Mouse (Mus musculus) neural tube, embryonic 11.5 days (tissue): ENCODE data around the gene Olfr1219. TPM values are rescaled to one million over a fixed set of nuclear protein-coding genes. Genes with fewer than 3 reads are reported as not detected.

Source experiments
- polyA plus RNA-seq: library from polyadenylated mRNA; unstranded; fragments of >200 nt; fragmentation: Nextera tagmentation; extraction: Ambion mirVana; gene quantifications from 2 replicates; pipeline ENCODE4 v1.2.1, GENCODE M21; 2014

Olfr1219 gene
- polyA plus RNA-seq, 1 experiment from 2014 or later, result not detected

Other genes starting within 250 kb of the Olfr1219 start
- gene Olfr1204, start 234.2 kb downstream of the Olfr1219 start, polyA plus RNA-seq, result not detected in 2 replicates
- not detected in 2 replicates for gene Olfr1206, start 220.3 kb downstream of the Olfr1219 start, polyA plus RNA-seq
- not detected in 2 replicates for gene Olfr1208, start 181.2 kb downstream of the Olfr1219 start, polyA plus RNA-seq
- gene Olfr1209, start 168.4 kb downstream of the Olfr1219 start, polyA plus RNA-seq, result not detected in 2 replicates
- gene Olfr1211, start 145.4 kb downstream of the Olfr1219 start, polyA plus RNA-seq, result not detected in 2 replicates
- gene Olfr1212, start 129.5 kb downstream of the Olfr1219 start, polyA plus RNA-seq, result not detected in 2 replicates
- gene Gm13762, start 103.2 kb downstream of the Olfr1219 start, polyA plus RNA-seq, result not detected in 2 replicates
- not detected in 2 replicates for gene Olfr1214, start 90.9 kb downstream of the Olfr1219 start, polyA plus RNA-seq
- gene Olfr1215, start 76.5 kb downstream of the Olfr1219 start, polyA plus RNA-seq, result not detected in 2 replicates
- not detected in 2 replicates for gene Olfr1216, start 65.2 kb downstream of the Olfr1219 start, polyA plus RNA-seq
- not detected in 2 replicates for gene Olfr1217, start 51.4 kb downstream of the Olfr1219 start, polyA plus RNA-seq
- not detected in 2 replicates for gene Olfr1218, start 22.3 kb downstream of the Olfr1219 start, polyA plus RNA-seq
- gene Olfr1220, start 23.3 kb upstream of the Olfr1219 start, polyA plus RNA-seq, result not detected in 2 replicates
- gene Olfr1221, start 33.8 kb upstream of the Olfr1219 start, polyA plus RNA-seq, result not detected in 2 replicates
- gene Olfr1222, start 49.5 kb upstream of the Olfr1219 start, polyA plus RNA-seq, result not detected in 2 replicates
- gene Olfr1223, start 68.0 kb upstream of the Olfr1219 start, polyA plus RNA-seq, result not detected in 2 replicates
- not detected in 2 replicates for gene Olfr1224-ps1, start 80.6 kb upstream of the Olfr1219 start, polyA plus RNA-seq
- not detected in 2 replicates for gene Olfr1225, start 91.2 kb upstream of the Olfr1219 start, polyA plus RNA-seq
- gene Olfr1226, start 116.5 kb upstream of the Olfr1219 start, polyA plus RNA-seq, result not detected in 2 replicates
- gene Olfr1228, start 170.5 kb upstream of the Olfr1219 start, polyA plus RNA-seq, result not detected in 2 replicates
- gene Olfr1229, start 204.5 kb upstream of the Olfr1219 start, polyA plus RNA-seq, result not detected in 2 replicates
- gene Olfr1230, start 213.8 kb upstream of the Olfr1219 start, polyA plus RNA-seq, result not detected in 2 replicates
- not detected in 2 replicates for gene Olfr1231, start 223.6 kb upstream of the Olfr1219 start, polyA plus RNA-seq
- not detected in 2 replicates for gene Olfr1232, start 246.2 kb upstream of the Olfr1219 start, polyA plus RNA-seq